Mouse (Mus musculus) thymus, postnatal 4 days (tissue): ENCODE measurements around the gene Ppp2r2c.

ENCODE experiments used
- DNase-seq: peaks from one replicate; pipeline ENCODE4 v3.0.0; 2021

Ppp2r2c gene

GRCm38 (mm10) chr5:36988781-36989624, 120.7 kb downstream of the Ppp2r2c start, which contains the start of gene Wfs1:
Gene Wfs1, minus strand, starts transcription at chr5:36989205.
- peak; percentile 95 for DNase-seq

- DNase-seq = peak; percentile 33
These were observed 121.3 kb downstream of the Ppp2r2c start for GRCm38 (mm10) chr5:36989625-36989977.

- no peak for DNase-seq
These were observed 121.9 kb downstream of the Ppp2r2c start for GRCm38 (mm10) chr5:36990196-36990595.

GRCm38 (mm10) chr5:36990631-36991350, 122.5 kb downstream of the Ppp2r2c start:
- DNase-seq = no peak

GRCm38 (mm10) chr5:36996410-36996809, 128.1 kb downstream of the Ppp2r2c start:
- no peak for DNase-seq

GRCm38 (mm10) chr5:36997996-36998395, 129.7 kb downstream of the Ppp2r2c start:
- peak; percentile 72 for DNase-seq

- no peak for DNase-seq
These were observed 132.7 kb downstream of the Ppp2r2c start for GRCm38 (mm10) chr5:37001002-37001401.

GRCm38 (mm10) chr5:37002001-37002400, 133.7 kb downstream of the Ppp2r2c start:
- peak; percentile 89 for DNase-seq
